Mouse (Mus musculus): ENCODE results near the gene Crhr2.
A peak's percentile ranks its signal among the peaks of the same experiment; 100 is the strongest.

The Crhr2 gene

GRCm38 (mm10) chr6:55117325-55118109, 15.3 kb downstream of the Crhr2 start:
- peak; percentile 26 for DNase-seq (ENCODE audit: low spot score)

DNA sequence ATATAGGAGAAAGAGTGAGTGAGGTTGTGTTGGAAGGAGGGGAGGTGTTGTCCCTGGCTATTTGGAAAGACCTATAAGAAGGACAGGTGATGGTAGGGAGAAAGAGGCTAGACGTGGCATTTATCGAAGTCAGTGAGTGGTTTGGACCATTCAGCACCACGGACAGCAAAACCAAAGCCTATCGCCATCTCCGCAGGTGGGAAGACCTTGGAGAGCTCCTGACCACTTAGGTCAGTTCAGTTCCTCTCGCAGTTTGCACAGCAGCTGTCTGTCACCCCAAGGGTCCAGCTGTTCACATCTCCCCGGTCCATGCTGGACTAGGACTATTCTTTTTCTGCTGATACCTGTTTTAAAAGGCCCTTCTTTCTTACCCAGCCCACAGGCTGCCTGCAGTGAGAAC, 24.5 kb downstream of the Crhr2 start:
- DNase-seq (ENCODE audit: low spot score): peak; percentile 46

DNA sequence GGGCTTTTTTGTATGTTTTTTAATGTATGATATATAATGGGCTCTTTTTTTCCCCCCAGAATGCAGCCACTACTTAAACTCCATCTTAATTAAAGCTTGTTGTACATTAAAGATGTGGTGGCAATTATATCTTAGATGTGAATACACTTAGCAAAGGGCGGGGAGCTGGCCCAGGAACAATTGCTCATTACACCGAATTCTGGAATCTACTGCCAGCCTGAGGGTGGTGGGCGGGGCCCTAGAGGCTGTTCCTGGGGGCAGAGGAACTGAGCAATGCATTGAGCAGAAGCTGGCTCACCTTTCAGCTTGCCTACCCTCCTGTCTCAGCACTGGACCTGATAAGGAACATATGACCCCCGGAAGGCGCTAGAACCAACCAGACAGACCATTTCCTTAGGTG, 34.2 kb downstream of the Crhr2 start:
- DNase-seq (ENCODE audit: low spot score): no peak

- DNase-seq (ENCODE audit: low spot score): no peak
These were observed 34.8 kb downstream of the Crhr2 start for GRCm38 (mm10) chr6:55098030-55098429.

DNA sequence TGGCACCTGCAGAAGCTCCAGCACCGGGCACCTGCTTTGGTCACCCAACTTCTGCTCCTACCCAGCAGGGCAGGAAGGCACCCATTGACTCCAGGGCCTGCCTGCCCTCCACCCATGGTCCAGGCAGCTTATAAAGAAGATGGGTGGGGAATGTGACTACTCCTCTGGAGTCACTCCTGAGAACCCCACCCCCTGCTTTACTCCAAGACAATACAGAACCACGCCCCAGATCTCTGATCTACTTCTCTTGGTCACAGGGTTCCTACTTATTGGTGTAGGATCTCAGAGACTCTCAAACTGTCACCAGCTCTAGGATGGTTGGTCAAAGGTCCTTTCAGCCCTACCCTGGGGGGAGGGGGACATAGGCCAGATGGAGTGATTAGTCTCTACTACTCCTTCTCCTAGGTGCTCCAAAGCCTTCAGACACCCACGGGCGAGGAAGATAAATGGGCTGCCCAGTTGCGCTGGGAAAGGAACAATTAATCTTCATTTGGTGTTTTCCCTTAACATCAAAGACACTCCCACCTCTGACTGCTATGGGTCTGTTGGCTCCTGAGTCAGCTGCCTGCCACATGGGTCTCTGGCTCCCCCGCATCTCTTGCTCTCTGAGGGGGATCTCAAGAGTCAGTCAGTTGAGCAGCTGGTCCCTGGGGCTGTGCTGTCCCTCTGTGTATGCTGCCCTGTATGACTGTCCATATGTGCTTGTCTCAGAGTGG, 39.2 kb downstream of the Crhr2 start:
- DNase-seq (ENCODE audit: low spot score): no peak

GRCm38 (mm10) chr6:55091396-55091795, 41.4 kb downstream of the Crhr2 start:
- DNase-seq (ENCODE audit: low spot score): no peak

- DNase-seq (ENCODE audit: low spot score): no peak
These were observed 42.2 kb downstream of the Crhr2 start for GRCm38 (mm10) chr6:55090639-55091038.

GRCm38 (mm10) chr6:55087355-55087754, 45.5 kb downstream of the Crhr2 start:
- no peak for DNase-seq (ENCODE audit: low spot score)

DNA sequence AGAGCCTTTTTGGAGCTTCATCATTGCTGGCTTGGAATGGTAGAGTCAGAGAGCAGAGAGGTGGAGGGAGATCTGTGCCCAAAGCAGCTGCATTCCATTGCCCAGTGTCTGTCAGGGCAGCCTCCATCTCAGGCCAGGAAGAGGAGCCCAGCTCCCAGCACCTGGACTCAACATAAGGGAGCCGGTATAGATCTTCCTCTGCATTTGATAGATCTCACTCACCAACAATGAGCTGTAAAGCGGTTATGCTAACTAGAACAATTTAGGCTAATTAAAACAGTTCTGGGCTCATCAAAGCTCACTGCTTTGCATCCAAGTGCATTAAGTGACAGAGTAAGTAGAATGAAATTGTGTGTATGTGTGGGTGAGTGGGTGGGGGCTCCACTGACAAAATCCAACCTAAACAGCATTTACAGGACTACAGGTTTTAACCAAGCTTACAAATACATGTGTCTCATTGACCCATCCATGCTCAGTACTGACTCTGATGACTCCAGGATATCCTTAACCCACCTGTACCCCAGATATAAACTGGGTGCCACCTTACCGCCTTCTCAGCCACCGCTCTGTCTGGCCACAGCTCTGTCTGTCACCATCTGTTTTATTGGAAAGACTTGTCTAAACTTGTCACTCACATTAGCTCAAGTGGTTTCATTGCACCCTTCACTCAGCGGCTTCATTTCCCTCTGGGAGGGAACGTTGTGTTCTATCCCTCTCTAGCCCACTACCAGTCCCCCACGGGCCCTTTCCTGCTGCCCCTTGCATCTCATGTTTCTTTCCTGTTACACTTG, 50.4 kb downstream of the Crhr2 start:
- DNase-seq (ENCODE audit: low spot score): no peak

- DNase-seq (ENCODE audit: low spot score): no peak
These were observed 51.4 kb downstream of the Crhr2 start for GRCm38 (mm10) chr6:55081379-55081778.

- no peak for DNase-seq (ENCODE audit: low spot score)
These were observed 56.1 kb downstream of the Crhr2 start for GRCm38 (mm10) chr6:55076561-55077255.

DNA sequence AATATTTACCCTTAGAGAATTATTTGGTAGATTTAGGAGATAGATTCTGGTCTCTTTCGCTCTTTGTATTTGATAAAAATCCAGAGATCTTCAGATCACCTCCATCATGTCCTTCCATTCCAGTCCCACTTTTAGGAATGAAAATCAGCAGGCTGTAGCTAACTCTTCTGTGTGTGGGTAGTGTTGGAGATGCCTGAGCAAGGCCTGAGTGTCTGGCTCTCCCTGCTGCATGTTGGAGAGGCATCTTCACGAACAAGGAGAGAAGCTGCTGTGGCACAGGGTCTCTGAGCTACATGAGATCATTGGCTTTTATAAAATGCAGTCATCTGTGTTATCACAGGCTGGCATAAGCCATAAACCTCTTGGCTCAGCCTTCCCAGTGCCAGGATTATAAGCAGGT, 66.9 kb downstream of the Crhr2 start:
- DNase-seq (ENCODE audit: low spot score): no peak

- DNase-seq (ENCODE audit: low spot score): peak; percentile 23
These were observed 68.4 kb downstream of the Crhr2 start for GRCm38 (mm10) chr6:55064477-55064827.

DNA sequence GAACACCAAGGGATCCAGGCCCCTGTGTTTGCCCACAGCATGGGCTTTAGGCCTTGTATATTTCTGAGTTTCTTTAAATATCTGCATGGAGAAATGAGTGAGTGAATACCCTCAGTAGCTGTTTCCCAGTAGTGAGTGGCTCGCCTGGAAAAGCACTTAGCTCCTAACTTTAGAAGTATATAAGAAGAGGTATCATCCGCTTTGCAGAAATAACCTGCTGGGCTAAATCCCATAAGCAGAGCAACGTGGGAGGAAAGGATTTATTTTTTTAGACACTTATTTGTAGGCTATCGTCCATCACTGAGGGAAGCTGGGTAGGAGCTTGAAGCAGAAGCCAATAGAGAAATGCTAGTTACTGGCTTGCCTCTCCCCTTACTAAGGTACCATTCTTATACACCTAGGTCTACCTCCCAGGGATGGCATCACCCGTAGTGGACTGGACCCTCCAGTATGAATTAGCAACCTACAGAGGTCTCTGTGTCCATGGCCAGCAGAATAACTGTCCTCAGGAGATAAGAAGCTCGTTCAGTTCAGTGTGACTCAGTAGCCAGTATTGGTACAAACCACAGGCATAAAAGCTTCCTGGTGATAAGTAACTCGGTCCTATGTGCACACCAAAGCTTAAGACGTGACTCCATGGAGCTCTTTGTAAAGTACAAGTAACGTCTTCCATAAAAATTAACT, 68.9 kb downstream of the Crhr2 start:
- no peak for DNase-seq (ENCODE audit: low spot score)

DNA sequence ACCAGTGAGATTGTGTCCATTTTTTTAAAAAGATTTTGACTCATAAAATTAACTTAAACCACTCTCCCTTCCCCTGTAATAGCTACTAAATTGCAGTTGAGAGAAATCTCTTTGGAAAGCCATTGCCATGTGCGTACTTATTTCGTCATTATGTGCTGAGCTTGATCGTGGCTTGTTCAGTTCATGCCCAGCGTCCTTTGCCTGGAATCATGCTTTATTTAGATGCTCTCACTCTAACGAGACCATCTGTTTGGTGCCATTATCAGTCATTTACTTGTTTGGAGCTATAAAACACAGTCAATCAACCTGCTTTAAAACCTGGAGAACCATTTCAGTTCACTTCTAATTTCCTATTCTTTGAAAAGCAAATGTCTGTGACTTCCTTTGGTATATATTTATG, 70.6 kb downstream of the Crhr2 start:
- DNase-seq (ENCODE audit: low spot score): no peak

DNA sequence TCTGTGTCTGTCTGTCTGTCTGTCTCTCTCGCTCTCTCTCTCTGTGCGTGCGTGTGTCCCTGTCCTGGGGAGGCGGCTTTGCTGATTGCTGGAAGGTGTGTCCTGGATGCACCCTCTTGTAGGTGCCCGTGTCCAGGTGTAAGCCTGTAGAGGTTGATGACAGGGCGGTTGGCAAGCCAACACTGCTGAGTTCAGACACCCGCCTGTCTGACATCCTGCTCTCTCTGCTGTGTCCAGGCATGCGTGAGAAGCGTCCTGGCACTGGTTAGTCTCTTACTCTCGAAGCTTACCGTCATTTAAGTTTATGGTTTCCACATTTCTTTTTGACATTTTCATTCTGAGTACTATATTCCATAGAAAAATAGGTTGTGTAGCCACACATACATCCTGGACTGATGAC, 71.5 kb downstream of the Crhr2 start:
- no peak for DNase-seq (ENCODE audit: low spot score)

- no peak for DNase-seq (ENCODE audit: low spot score)
These were observed 72.5 kb downstream of the Crhr2 start for GRCm38 (mm10) chr6:55060241-55060825.

GRCm38 (mm10) chr6:55057427-55057826, 75.4 kb downstream of the Crhr2 start:
- DNase-seq (ENCODE audit: low spot score): no peak

- DNase-seq (ENCODE audit: low spot score): no peak
These were observed 78.3 kb downstream of the Crhr2 start for GRCm38 (mm10) chr6:55054491-55054890.

- no peak for DNase-seq (ENCODE audit: low spot score)
These were observed 83.6 kb downstream of the Crhr2 start for GRCm38 (mm10) chr6:55049186-55049585.

GRCm38 (mm10) chr6:55045326-55045725, 87.5 kb downstream of the Crhr2 start:
- no peak for DNase-seq (ENCODE audit: low spot score)
